Mouse (Mus musculus): ENCODE data around the gene Ehd2.

DNA sequence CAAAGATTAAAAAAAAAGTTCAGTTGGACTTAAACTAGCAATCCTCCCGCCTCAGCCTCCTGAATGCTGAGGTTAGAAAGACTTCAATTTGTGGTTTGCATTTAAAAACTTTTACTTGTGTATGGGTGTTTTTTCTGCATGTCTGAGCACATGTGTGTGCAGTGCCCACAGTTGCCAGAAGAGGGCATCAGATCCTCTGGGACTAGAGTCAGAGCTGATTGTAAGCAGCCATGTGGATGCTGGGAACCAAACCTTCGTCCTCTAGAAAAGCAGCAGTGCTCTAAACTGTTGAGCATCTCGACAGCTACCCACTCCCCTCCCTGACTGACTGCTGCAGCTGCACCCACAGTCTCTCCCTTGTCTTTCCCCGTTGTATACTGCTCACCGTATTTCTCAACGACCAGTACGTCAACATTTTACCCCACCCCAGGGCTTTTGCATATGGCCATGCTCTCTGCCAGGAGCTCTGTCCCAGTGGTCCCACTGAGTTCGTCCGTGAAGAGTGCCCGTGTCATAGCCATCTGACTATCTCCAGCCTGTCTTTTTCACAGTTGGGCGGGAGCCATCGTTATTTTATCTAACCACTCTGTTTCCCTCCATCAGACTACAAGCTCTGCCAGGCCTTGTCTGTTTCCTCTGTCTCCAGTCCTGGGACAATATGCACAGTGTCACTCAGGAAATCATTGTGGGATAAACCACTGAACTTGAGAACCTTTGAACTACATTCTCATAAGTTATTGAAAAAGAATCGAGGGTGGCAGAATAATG lies 13.9 kb downstream of the Ehd2 start:
- TF ChIP-seq CTCF (IDR thresholded peaks at IDR 0.05; ENCODE audit: insufficient read depth, low read depth, low read length) (no peak), POLR2A (IDR thresholded peaks at IDR 0.05; ENCODE audit: insufficient read depth, low read depth, low read length) (no peak)

Data from olfactory bulb, adult 2 months (tissue).